Mouse (Mus musculus): ENCODE measurements around the gene Pdk2. TPM values are rescaled to one million over a fixed set of nuclear protein-coding genes. Genes with fewer than 3 reads are reported as not detected.

The Pdk2 gene
- polyA plus RNA-seq, 1 experiment = 106 TPM

- H3K4me3 ChIP-seq (ENCODE audit: insufficient read depth, low read length) = no peak overlapping the region
- no peak overlapping the region for H3K27ac ChIP-seq (ENCODE audit: insufficient read depth, low read length)
- peaks cover 7% of the 10 kb centered on the region; the same call in 1 of the 2 replicates for H3K4me1 ChIP-seq (ENCODE audit: control insufficient read depth, insufficient read depth, low read length)
- TF ChIP-seq CTCF (IDR thresholded peaks at IDR 0.05; ENCODE audit: extremely low read depth, insufficient read depth, low read length) (no peak), POLR2A (IDR thresholded peaks at IDR 0.05; ENCODE audit: extremely low read depth, insufficient read depth, low read length) (no peak)
Observed at GRCm38 (mm10) chr11:94985822-94986221, 55.3 kb downstream of the Pdk2 start.

- Histone ChIP-seq H3K4me3 (ENCODE audit: insufficient read depth, low read length) (no peak overlapping the region), H3K4me1 (ENCODE audit: control insufficient read depth, insufficient read depth, low read length) (peaks cover 7% of the 10 kb centered on the region; the same call in 1 of the 2 replicates), H3K27ac (ENCODE audit: insufficient read depth, low read length) (no peak overlapping the region)
- TF ChIP-seq POLR2A (IDR thresholded peaks at IDR 0.05; ENCODE audit: extremely low read depth, insufficient read depth, low read length) = no peak
- no peak for TF ChIP-seq CTCF (IDR thresholded peaks at IDR 0.05; ENCODE audit: extremely low read depth, insufficient read depth, low read length)
Observed at GRCm38 (mm10) chr11:94985140-94985539, 56.0 kb downstream of the Pdk2 start.

GRCm38 (mm10) chr11:94979462-94980179 is 61.5 kb downstream of the Pdk2 start:
- Histone ChIP-seq H3K4me3 (ENCODE audit: insufficient read depth, low read length) (peak overlapping the region; percentile 20), H3K4me1 (ENCODE audit: control insufficient read depth, insufficient read depth, low read length) (no peaks in the 10 kb centered on the region), H3K27ac (ENCODE audit: insufficient read depth, low read length) (no peak overlapping the region)
- no peak for TF ChIP-seq POLR2A (IDR thresholded peaks at IDR 0.05; ENCODE audit: extremely low read depth, insufficient read depth, low read length)
- TF ChIP-seq CTCF (IDR thresholded peaks at IDR 0.05; ENCODE audit: extremely low read depth, insufficient read depth, low read length) = no peak

GRCm38 (mm10) chr11:94978947-94979346 is 62.2 kb downstream of the Pdk2 start:
- H3K4me1 ChIP-seq (ENCODE audit: control insufficient read depth, insufficient read depth, low read length) = no peaks in the 10 kb centered on the region
- TF ChIP-seq CTCF (IDR thresholded peaks at IDR 0.05; ENCODE audit: extremely low read depth, insufficient read depth, low read length) (peak; percentile 94), POLR2A (IDR thresholded peaks at IDR 0.05; ENCODE audit: extremely low read depth, insufficient read depth, low read length) (peak; percentile 90)
- H3K27ac ChIP-seq (ENCODE audit: insufficient read depth, low read length) = no peak overlapping the region
- H3K4me3 ChIP-seq (ENCODE audit: insufficient read depth, low read length) = peak overlapping the region; percentile 20

GRCm38 (mm10) chr11:94978178-94978915 is 62.8 kb downstream of the Pdk2 start:
- no peak for TF ChIP-seq POLR2A (IDR thresholded peaks at IDR 0.05; ENCODE audit: extremely low read depth, insufficient read depth, low read length)
- H3K4me1 ChIP-seq (ENCODE audit: control insufficient read depth, insufficient read depth, low read length) = no peaks in the 10 kb centered on the region
- no peak overlapping the region for H3K27ac ChIP-seq (ENCODE audit: insufficient read depth, low read length)
- H3K4me3 ChIP-seq (ENCODE audit: insufficient read depth, low read length) = peak overlapping the region; percentile 20; the same call in 1 of the 2 replicates

Other genes with a start within 250 kb of the Pdk2 start
- gene Col1a1, start 105.1 kb downstream of the Pdk2 start, polyA plus RNA-seq (2012; rRNA removed) = 4.3 and 4.9 TPM in 2 replicates
- not detected in 2 replicates for gene Hils1, start 73.8 kb downstream of the Pdk2 start, polyA plus RNA-seq (2012; rRNA removed)
- 1.6 and 1.8 TPM in 2 replicates for gene Sgca, start 65.0 kb downstream of the Pdk2 start, polyA plus RNA-seq (2012; rRNA removed)
- 284 and 326 TPM in 2 replicates for gene Ppp1r9b, start 50.3 kb downstream of the Pdk2 start, polyA plus RNA-seq (2012; rRNA removed)
- gene Samd14, start 31.5 kb downstream of the Pdk2 start, polyA plus RNA-seq (2012; rRNA removed) = 17.8 and 18.0 TPM in 2 replicates
- gene Itga3, start 35.4 kb upstream of the Pdk2 start, polyA plus RNA-seq (2012; rRNA removed) = 15.3 and 17.7 TPM in 2 replicates
- gene Dlx3, start 78.8 kb upstream of the Pdk2 start, polyA plus RNA-seq (2012; rRNA removed) = not detected in 2 replicates
- gene Dlx4, start 104.9 kb upstream of the Pdk2 start, polyA plus RNA-seq (2012; rRNA removed) = 0.26 and 0.29 TPM in 2 replicates
- not detected in 2 replicates for gene Tac4, start 220.2 kb upstream of the Pdk2 start, polyA plus RNA-seq (2012; rRNA removed)

Data from cortical plate, adult 2 months (tissue).